Mouse (Mus musculus) embryonic facial prominence, embryonic 13.5 days (tissue): Measurements from ENCODE around the gene Utp18. TPM values are rescaled to one million over a fixed set of nuclear protein-coding genes. Genes with fewer than 3 reads are reported as not detected.

Source experiments
- ATAC-seq: fragments of 200-750 bp; cut with Nextera tagmentation; 2 replicates; pipeline ENCODE4 v1.8.0; 2017; ENCODE audit warnings: low read depth; ENCODE audit not compliant: insufficient number of reproducible peaks, insufficient read depth, low FRiP score, low TSS enrichment
- H3K27ac ChIP-seq: fragments of 300-500 bp; sonication (generic); 2 replicates; pipeline ENCODE4 v1.5.1; 2015; ENCODE audit warnings: moderate library complexity, mild to moderate bottlenecking, inconsistent platforms
- H3K27me3 ChIP-seq: fragments of 300-500 bp; sonication (generic); 2 replicates; pipeline ENCODE4 v1.6.1; 2015; ENCODE audit warnings: mild to moderate bottlenecking, inconsistent platforms
- H3K36me3 ChIP-seq: fragments of 300-500 bp; sonication (generic); 2 replicates; pipeline ENCODE4 v1.6.1; 2015; ENCODE audit warnings: mild to moderate bottlenecking, inconsistent platforms
- H3K4me1 ChIP-seq: fragments of 300-500 bp; sonication (generic); 2 replicates; pipeline ENCODE4 v1.6.1; 2015; ENCODE audit warnings: inconsistent platforms
- H3K4me2 ChIP-seq: fragments of 300-500 bp; sonication (generic); 2 replicates; pipeline ENCODE4 v1.6.1; 2015; ENCODE audit warnings: moderate library complexity, mild to moderate bottlenecking, inconsistent platforms
- H3K4me3 ChIP-seq: fragments of 300-500 bp; sonication (generic); 2 replicates; pipeline ENCODE4 v1.5.1; 2015; ENCODE audit warnings: mild to moderate bottlenecking, inconsistent platforms
- H3K9ac ChIP-seq: fragments of 300-500 bp; sonication (generic); 2 replicates; pipeline ENCODE4 v1.6.1; 2015; ENCODE audit warnings: mild to moderate bottlenecking, inconsistent platforms
- H3K9me3 ChIP-seq: fragments of 300-500 bp; sonication (generic); 2 replicates; pipeline ENCODE4 v1.6.1; 2016; ENCODE audit warnings: inconsistent platforms
- WGBS: fragments of 180-500 bp; shearing (Covaris S2); methylation state at CpG from one replicate; pipeline ENCODE4 v1.1.7; 2015; ENCODE audit warnings: mixed read lengths; 5-methylcytosine and 5-hydroxymethylcytosine counted together
- polyA plus RNA-seq: library from polyadenylated mRNA; unstranded; fragments of >200 nt; fragmentation: Nextera tagmentation; extraction: Ambion mirVana; gene quantifications from 2 replicates; pipeline ENCODE4 v1.2.1, GENCODE M21; 2015

Gene Utp18
- polyA plus RNA-seq, 1 experiment from 2014 or later = 32.2 TPM

DNA sequence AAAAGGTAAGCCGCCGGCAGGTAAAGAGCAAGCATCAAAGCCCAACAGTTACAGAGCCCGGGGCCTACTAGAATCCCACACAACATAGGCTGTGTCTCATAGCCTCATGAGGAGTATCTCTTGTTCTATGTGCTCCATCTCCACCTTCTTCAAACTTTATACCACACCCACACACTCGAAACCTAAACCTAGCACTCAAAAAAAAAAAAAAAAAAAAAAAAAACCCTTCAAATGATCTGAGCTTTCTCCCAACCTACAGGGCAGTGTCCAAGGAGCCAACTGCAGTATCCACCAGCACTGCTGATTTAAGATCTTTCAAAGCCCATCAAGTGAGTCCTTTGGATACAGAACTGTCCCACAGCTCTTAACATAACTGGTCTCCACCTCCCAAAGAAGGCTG, 1.5 kb downstream of the Utp18 start:
- Histone ChIP-seq H3K9ac (peak overlapping the region; percentile 98), H3K9me3 (no peaks in the 10 kb centered on the region), H3K27me3 (no peaks in the 10 kb centered on the region), H3K4me1 (peaks cover 27% of the 10 kb centered on the region), H3K27ac (no peak overlapping the region), H3K36me3 (peaks cover 23% of the 10 kb centered on the region), H3K4me2 (peak overlapping the region; percentile 76), H3K4me3 (peak overlapping the region; percentile 99)
- WGBS = 88% methylated on average over 4 of the region's 4 CpGs
- ATAC-seq = no peak

DNA sequence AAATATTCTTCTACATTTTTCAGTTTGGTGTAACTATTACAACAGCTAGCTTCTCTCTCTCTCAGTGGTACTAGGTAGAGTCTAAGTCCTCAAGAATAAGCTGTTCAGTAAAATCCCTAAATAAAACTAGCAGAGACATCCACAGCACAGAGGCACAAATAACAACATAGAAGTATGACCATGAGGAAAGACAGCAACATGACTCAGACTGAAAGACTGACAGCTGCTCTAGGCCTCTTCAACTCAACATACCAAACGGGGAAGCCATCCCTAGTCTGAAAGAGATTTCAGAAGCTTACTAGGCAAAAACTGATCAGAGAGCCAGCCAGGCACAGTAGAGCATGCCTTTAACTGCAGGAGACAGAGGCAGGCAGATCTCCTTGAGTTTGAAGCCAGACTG, 22.9 kb downstream of the Utp18 start:
- WGBS = 88% methylated on average over 1 of the region's 1 CpGs
- Histone ChIP-seq H3K4me3 (no peak overlapping the region), H3K9me3 (no peaks in the 10 kb centered on the region), H3K36me3 (peaks cover 59% of the 10 kb centered on the region), H3K27ac (no peak overlapping the region), H3K27me3 (no peaks in the 10 kb centered on the region), H3K4me1 (no peaks in the 10 kb centered on the region), H3K4me2 (no peak overlapping the region), H3K9ac (no peak overlapping the region)
- no peak for ATAC-seq

DNA sequence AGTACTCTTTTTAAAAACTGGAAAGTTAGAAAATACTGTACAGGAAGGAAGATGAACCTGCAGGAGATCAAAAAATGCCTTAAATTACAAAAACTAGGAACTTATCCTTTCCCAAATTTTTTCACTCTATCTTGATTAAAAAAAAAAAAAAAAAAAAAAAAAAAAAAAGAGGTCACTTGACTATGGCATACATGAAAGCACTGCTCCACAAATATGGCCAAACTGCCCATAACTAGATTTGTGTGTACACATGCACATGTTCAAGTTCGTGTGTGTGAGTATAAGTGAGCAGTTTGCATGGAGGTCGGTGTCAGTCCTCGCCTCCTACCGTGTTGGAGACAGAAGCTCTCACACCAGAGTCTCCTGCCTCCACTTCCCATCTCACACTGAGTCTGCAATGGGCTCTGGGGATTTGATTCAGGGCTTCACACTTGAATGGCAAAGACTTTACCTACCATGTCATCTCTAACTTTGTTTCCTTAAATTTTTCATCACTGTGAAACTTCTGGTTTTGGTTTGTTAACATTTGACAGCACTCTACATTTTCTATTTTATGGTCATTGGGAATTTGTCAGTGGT, 23.4 kb downstream of the Utp18 start:
- 91% methylated on average over 4 of the region's 4 CpGs for WGBS
- ATAC-seq = no peak
- Histone ChIP-seq H3K27me3 (no peaks in the 10 kb centered on the region), H3K9ac (no peak overlapping the region), H3K36me3 (peaks cover 54% of the 10 kb centered on the region), H3K4me3 (no peak overlapping the region), H3K4me1 (no peaks in the 10 kb centered on the region), H3K9me3 (no peaks in the 10 kb centered on the region), H3K27ac (no peak overlapping the region), H3K4me2 (no peak overlapping the region)

DNA sequence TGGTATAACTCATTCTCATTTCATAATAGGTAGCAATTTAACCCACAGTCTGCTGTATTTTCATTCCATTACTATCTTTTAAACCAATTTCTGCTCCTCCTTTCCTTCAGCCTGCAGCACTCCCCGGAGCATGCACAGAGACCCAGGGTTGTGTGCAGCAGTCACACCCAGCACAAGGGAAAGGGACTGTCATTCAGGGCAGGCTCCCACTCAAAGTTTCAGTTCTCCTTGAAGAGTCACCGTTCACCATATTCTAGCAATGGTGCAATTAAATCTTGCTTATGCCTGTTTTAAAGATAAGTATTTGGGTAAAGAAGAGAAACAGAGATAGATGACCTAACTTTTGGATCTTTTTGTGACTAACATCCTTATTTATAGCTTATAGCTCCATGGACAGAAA, 24.4 kb downstream of the Utp18 start:
- Histone ChIP-seq H3K9ac (no peak overlapping the region), H3K27ac (no peak overlapping the region), H3K4me1 (no peaks in the 10 kb centered on the region), H3K27me3 (no peaks in the 10 kb centered on the region), H3K36me3 (peaks cover 44% of the 10 kb centered on the region), H3K9me3 (no peaks in the 10 kb centered on the region), H3K4me3 (no peak overlapping the region), H3K4me2 (no peak overlapping the region)
- no peak for ATAC-seq
- WGBS = 79% methylated on average over 2 of the region's 2 CpGs

DNA sequence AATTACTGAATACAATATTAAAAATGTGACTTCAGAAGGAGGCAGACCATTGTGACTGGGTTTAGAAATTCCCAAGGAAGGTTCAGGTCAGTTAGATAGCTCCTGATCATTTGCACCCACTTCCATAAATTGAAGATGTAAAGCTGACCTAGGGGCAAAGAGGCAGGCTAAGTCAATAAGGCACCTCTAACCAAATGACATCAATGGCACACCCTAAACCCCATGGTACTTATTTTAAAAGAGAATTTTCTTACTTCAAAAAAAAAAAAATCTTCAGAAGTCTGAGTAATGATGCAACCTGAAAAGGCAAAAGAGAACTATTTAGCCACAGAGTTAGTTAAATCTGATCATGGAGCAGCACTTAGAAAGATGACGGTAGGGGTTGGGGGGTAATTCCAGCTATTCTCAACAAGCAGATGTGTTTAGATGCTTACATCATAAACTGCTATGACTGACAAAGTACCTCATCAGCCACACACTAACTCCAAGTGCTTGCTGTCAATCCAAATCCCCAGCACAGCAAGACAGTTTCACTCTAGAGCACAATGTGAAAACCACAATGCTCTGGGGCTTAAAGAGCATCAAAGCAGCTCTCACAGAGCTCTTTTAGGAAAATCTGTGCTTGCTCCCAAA, 24.9 kb downstream of the Utp18 start:
- WGBS = 64% methylated on average over 1 of the region's 1 CpGs
- no peaks in the 10 kb centered on the region for H3K9me3 ChIP-seq
- ATAC-seq = no peak

DNA sequence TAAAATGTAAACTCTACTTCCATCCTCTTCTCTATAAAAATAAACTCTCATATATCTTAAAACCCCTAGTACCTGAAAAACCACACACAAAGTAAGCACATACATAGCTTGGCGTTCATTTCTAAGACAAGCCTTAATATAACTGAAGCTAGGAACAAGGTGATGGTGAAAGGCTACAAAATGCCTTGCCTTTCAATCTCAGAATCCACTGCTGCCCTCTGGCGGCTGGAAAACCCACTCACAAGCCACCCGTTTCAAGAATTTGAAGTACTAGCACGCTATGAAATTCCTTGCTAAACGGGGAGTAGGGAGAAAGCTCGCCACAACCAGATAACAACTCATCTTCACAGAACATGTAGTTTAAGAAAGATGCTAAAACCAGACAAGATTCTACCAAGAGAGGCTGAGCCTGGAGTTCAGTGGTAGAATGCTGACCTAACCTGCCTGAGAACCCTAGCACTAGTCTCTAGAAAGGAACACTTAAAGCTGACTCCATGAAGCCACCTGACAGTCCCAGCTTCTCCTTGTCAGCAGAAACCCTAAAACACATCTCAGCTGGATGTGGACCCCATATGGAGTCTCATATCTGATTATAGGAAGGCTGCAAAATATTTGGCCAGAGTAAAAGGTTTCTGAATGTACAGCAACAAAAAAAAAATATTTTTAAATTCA, 29.1 kb downstream of the Utp18 start:
- no peak for ATAC-seq
- Histone ChIP-seq H3K36me3 (peaks cover 15% of the 10 kb centered on the region), H3K4me2 (no peak overlapping the region), H3K27me3 (no peaks in the 10 kb centered on the region), H3K9ac (no peak overlapping the region), H3K9me3 (no peaks in the 10 kb centered on the region), H3K27ac (no peak overlapping the region), H3K4me1 (no peaks in the 10 kb centered on the region), H3K4me3 (no peak overlapping the region)
- WGBS = 6% methylated on average over 6 of the region's 6 CpGs

More for the DNA sequence above, 24.9 kb downstream of the Utp18 start:
- H3K27ac ChIP-seq = no peak overlapping the region
- H3K4me2 ChIP-seq = no peak overlapping the region
- no peaks in the 10 kb centered on the region for H3K4me1 ChIP-seq
- H3K36me3 ChIP-seq = peaks cover 39% of the 10 kb centered on the region
- no peak overlapping the region for H3K9ac ChIP-seq
- no peak overlapping the region for H3K4me3 ChIP-seq
- H3K27me3 ChIP-seq = no peaks in the 10 kb centered on the region

DNA sequence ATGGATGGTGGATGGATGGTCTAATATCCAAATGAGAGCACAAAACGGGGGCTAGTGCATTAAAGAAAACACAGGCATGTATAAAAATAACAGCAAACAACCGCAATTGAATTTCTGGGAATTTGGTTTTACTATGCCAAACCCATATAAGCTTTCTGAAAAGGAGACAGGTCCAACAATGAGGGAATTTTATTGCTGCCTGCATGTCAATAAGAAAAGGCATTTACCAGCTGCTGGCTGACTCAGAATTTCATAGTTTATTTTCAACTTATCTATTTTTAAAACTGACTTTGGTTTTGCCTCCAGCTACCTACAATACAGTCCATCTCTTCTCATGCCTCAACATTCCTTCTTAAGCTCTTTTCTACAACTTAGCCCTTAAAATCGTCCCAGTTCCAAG, 33.0 kb downstream of the Utp18 start:
- WGBS = 71% methylated on average over 3 of the region's 3 CpGs
- Histone ChIP-seq H3K4me3 (no peak overlapping the region), H3K4me1 (no peaks in the 10 kb centered on the region), H3K27ac (no peak overlapping the region), H3K36me3 (no peaks in the 10 kb centered on the region), H3K9ac (no peak overlapping the region), H3K9me3 (no peaks in the 10 kb centered on the region), H3K27me3 (no peaks in the 10 kb centered on the region), H3K4me2 (no peak overlapping the region)
- no peak for ATAC-seq

DNA sequence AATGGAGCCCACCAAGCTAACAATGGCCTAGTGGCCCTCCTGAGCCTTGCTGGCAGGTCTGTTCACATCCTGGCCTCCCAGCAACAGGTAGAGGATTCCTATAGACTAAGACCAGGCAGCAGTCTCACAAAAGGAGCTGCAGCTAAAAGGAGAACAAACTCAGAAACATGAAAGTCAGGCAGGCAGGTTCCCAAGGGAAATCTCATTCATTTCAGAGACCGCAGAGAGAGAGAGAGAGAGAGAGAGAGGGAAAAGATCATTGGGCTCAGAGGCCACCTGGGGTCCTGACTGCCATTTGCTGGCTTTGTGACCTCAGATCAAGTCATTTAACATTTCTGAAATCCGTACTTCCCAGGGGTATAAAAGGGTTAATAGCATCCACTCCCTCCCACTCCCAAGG, 38.2 kb downstream of the Utp18 start:
- H3K9me3 ChIP-seq = no peaks in the 10 kb centered on the region
- no peaks in the 10 kb centered on the region for H3K36me3 ChIP-seq
- WGBS = 33% methylated on average over 2 of the region's 2 CpGs
- no peaks in the 10 kb centered on the region for H3K27me3 ChIP-seq
- H3K4me1 ChIP-seq = no peaks in the 10 kb centered on the region
- no peak for ATAC-seq
- H3K4me3 ChIP-seq = no peak overlapping the region
- no peak overlapping the region for H3K9ac ChIP-seq
- H3K4me2 ChIP-seq = no peak overlapping the region
- H3K27ac ChIP-seq = no peak overlapping the region

DNA sequence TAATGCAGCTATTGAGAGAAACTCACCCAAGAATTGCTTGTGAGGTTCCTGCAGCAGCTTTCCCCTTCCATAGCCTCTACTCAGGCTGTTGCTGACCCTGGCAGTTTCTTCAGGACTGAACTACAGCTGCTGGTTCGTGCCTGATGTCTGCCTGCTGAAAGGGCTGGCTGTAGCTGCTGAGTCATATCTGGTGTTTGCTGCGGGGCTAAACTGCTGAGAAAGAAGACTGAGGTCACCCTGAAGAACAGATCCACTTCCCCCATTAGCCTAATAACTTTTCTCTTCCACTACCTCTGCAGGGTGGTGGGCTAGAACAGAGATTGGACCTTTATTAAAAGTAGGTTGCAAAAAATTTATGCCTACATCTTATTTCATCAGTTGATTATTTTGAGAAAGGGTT, 49.8 kb downstream of the Utp18 start:
- no peak overlapping the region for H3K9ac ChIP-seq
- ATAC-seq = no peak
- H3K4me2 ChIP-seq = no peak overlapping the region
- no peaks in the 10 kb centered on the region for H3K9me3 ChIP-seq
- no peaks in the 10 kb centered on the region for H3K4me1 ChIP-seq
- H3K4me3 ChIP-seq = no peak overlapping the region
- no peaks in the 10 kb centered on the region for H3K36me3 ChIP-seq
- H3K27me3 ChIP-seq = no peaks in the 10 kb centered on the region
- 66% methylated on average over 2 of the region's 2 CpGs for WGBS
- no peak overlapping the region for H3K27ac ChIP-seq

DNA sequence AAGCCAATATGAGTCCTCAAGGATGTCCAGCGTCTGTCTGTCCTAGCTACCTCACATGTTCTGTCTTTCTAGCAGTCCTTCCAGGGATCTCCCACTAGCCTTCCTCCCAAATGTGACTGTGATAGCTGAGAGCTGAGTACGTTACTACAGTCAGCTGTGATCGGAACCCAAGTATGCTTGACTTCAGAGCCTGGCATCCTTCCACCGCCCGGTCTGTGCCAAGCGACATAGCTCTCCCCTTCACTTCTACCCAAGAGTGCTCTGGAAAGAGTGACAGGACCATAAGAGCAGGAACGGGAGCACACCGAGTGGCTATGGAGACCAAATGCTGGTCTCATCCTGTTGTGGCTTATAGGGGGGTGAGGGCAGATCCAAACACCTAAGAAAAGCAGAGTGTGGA, 55.6 kb downstream of the Utp18 start:
- 94% methylated on average over 8 of the region's 8 CpGs for WGBS
- no peaks in the 10 kb centered on the region for H3K27me3 ChIP-seq
- H3K9ac ChIP-seq = no peak overlapping the region
- no peak overlapping the region for H3K4me3 ChIP-seq
- no peak overlapping the region for H3K27ac ChIP-seq
- H3K4me2 ChIP-seq = no peak overlapping the region
- no peaks in the 10 kb centered on the region for H3K36me3 ChIP-seq
- no peaks in the 10 kb centered on the region for H3K9me3 ChIP-seq
- H3K4me1 ChIP-seq = no peaks in the 10 kb centered on the region
- ATAC-seq = no peak

DNA sequence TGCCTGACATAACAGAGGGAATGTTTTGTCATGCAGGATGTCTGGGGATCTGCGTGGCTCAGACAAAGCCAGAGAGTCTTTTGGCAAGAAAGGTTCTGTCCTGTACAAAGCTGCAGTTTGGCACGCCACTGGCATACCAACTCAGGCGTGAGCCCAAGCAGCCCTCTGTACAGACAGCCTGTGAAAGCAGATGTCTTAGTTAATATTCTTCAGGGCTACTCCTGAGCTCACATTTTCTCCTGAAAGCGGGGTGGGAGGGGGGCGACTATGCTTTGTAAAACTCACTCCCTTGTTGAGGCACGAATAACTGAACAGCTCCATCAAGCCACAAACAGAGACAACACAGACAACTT, 56.3 kb downstream of the Utp18 start:
- Histone ChIP-seq H3K27me3 (no peaks in the 10 kb centered on the region), H3K9me3 (no peaks in the 10 kb centered on the region), H3K4me3 (no peak overlapping the region), H3K4me2 (no peak overlapping the region), H3K36me3 (no peaks in the 10 kb centered on the region), H3K9ac (no peak overlapping the region), H3K27ac (no peak overlapping the region), H3K4me1 (no peaks in the 10 kb centered on the region)
- 68% methylated on average over 6 of the region's 6 CpGs for WGBS
- ATAC-seq = no peak

DNA sequence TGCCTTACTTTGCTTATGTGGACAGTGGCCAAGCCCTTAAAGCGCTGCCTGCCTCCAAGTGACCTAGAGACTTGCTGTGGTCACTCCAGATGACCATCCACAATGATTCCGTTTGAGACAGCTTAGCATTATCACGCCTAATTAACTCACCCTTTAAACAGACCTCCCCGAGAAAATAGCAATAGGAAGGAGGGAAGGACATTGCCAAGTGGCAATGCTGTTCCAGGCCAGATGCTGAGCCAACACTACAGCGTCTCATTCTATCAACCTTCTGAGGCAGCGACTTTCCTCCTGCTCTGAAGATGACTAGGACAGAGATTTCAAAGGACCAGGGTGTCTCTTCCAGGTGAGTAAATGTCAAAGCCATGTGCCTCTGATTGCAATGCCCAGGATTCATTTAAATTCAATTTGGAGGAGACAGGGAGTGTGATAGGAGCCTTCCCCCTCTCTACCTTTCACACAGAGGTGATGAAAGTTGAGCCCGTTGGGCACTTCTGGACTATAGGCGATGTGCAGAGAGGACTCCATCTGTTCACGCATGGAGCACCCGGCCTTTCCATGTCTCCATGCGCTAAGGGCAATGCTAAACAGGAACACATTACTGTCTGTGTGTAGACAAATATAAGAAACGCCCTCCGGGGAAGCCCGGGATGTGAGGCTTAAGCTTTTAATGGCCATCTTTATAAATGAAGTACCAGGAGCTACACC, 56.8 kb downstream of the Utp18 start:
- H3K9ac ChIP-seq = no peak overlapping the region
- H3K4me2 ChIP-seq = no peak overlapping the region
- no peak overlapping the region for H3K27ac ChIP-seq
- no peak overlapping the region for H3K4me3 ChIP-seq
- 74% methylated on average over 14 of the region's 14 CpGs for WGBS
- no peak for ATAC-seq
- no peaks in the 10 kb centered on the region for H3K4me1 ChIP-seq
- H3K36me3 ChIP-seq = no peaks in the 10 kb centered on the region
- no peaks in the 10 kb centered on the region for H3K27me3 ChIP-seq
- H3K9me3 ChIP-seq = no peaks in the 10 kb centered on the region
